Mouse (Mus musculus) frontal cortex, postnatal 10 days (tissue): Measurements from ENCODE around the gene P4htm.

Experiments used
- DNase-seq, 2 experiments: peaks; one replicate each; pipeline ENCODE4 v3.0.0; 2022; ENCODE audit warnings: low spot score in 2 of 2, mixed read lengths in 1 of 2

The P4htm gene

DNA sequence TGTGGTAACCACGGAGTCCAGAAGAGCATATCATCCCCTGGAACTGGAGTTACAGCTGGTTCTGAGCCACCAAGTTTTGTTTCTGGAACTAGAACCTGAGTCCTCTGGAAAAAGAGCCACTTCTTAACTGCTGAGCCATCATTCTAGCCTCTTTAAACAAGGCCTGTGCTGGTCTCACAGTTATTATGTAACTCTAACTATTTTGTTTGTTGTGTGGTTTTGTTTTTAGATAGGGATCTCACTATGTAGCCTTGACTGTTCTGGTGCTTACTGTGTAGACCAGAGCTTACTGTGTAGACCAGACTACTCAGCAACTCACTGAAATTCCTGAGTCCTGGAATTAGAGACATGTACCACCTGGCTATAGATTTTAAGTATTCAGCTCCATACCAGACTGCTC, 50.6 kb downstream of the P4htm start:
- no peak for DNase-seq

DNA sequence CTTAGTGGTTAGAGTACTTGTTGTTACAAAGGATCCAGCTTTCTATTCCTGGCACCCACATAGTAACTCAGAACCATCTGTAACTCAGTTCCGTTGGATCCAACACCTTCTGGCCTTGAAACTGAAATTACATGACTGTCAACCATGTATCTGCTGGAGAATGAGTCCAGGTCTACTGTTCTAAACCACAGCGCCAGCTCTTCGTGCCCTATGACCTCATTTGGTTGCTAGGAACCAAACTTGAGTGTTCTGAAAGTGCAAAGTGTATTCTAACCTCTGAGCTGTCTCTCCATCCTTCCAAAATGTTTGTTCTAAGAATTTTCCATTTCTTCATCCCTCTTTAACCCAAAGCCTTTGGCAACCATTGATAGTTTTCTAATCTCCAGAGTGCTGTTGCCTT, 51.5 kb downstream of the P4htm start:
- no peak for DNase-seq

DNA sequence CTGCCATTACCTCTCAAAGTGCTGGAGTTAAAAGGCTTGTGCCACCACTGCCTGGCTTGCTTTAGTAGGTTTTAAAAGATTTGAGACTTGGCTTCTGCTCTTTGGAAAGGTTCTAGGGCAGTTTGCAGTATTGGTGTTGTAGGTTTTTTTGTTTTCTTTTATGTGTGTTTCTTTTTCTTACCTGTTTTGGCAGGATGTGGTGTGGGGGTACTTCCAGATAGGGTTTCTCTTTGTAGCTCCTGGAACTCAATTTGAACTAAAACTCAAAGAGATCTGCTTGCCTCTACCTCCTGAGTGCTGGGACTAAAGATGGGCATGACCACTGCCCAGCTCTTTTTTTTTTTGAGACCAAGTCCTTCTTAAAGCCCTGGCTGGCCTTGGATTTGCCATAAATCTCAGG, 56.6 kb downstream of the P4htm start:
- no peak for DNase-seq

DNA sequence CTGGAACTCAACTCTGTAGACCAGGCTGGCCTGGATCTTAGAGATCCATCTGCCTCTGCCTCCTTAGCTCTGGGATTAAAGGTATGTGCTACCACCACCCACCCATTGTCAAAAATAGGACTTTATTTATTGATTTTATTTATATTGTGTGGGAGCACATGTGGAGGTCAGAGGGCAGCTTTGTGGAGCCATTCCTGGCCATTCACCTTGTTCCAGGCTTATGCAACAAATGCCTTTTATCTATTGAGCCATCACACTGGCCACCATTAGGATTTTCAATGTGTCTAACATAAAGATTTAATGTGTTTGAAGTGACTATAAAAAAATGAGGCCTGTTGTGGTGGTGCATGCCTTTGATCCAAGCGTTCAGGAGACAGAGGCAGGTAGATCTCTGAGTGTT, 66.0 kb downstream of the P4htm start:
- DNase-seq, result no peak

DNA sequence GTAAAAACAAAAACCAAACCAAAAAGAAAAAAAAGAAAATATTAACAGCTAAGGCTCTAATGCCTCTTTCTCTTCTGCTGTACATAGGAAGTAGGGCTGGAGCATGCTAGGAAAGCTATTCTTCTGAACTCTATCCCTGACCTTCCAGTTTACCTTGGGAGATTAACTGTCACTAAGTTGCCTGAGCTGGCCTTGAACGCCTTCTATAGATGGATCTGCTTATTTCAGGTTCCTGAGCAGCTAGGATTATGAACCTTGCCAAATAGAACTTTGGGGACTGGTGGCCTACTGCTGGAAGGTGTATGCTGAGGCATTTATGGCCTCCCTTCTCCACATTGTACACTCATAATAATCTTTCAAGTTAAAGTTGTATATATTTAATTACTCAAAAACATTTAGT, 66.5 kb downstream of the P4htm start:
- no peak for DNase-seq
